Mouse (Mus musculus): Measurements from ENCODE around the gene Klhl21.

DNA sequence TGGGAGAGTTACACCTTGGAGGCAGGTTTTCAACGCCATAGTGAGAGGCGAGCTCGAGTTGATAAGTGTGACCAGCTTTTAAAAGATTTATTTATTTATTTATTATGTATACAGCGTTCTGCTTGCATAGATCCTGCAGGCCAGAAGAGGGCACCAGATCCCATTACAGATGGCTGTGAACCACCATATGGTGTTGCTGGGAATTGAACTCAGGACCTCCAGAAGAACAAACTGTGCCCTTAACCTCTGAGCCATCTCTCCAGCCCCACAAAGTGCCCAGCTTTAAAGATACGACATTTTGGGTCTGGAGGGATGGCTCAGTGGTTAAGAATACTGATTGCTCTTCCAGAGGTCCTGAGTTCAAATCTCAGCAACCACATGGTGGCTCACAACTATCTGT is 20.5 kb downstream of the Klhl21 start:
- peak; percentile 70 for TF ChIP-seq CTCF (IDR thresholded peaks at IDR 0.05)
- TF ChIP-seq POLR2A (IDR thresholded peaks at IDR 0.05; ENCODE audit: insufficient read depth, low read depth, low read length): no peak
